Mouse (Mus musculus) embryonic facial prominence, embryonic 11.5 days (tissue): ENCODE results near the gene Mthfr. TPM values are rescaled to one million over a fixed set of nuclear protein-coding genes. Genes with fewer than 3 reads are reported as not detected.
A peak's percentile ranks its signal among the peaks of the same experiment; 100 is the strongest.

ENCODE experiments used
- ATAC-seq: fragments of 200-750 bp; cut with Nextera tagmentation; replicated peaks from 2 replicates; pipeline ENCODE4 v1.8.0; 2017; ENCODE audit warnings: low read depth; ENCODE audit not compliant: insufficient number of reproducible peaks, low FRiP score, low TSS enrichment
- DNase-seq: peaks from one replicate; pipeline ENCODE4 v3.0.0-alpha.2; 2015; ENCODE audit warnings: low spot score
- H3K27ac ChIP-seq: fragments of 300-500 bp; sonication (generic); replicated peaks from 2 replicates; pipeline ENCODE4 v1.5.1; 2014; ENCODE audit warnings: mild to moderate bottlenecking, low read depth, low read length, control low read depth
- H3K27me3 ChIP-seq: fragments of 300-500 bp; sonication (generic); 2 replicates; pipeline ENCODE4 v1.6.1; 2014; ENCODE audit warnings: mild to moderate bottlenecking, low read length, moderate library complexity, mixed read lengths; ENCODE audit not compliant: control insufficient read depth, insufficient read depth
- H3K36me3 ChIP-seq: fragments of 300-500 bp; sonication (generic); replicated peaks from 2 replicates; pipeline ENCODE4 v1.6.1; 2014; ENCODE audit warnings: low read depth, mild to moderate bottlenecking, low read length, moderate library complexity, mixed read lengths; ENCODE audit not compliant: control insufficient read depth, insufficient read depth
- H3K4me1 ChIP-seq: fragments of 300-500 bp; sonication (generic); 2 replicates; pipeline ENCODE4 v1.6.1; 2014; ENCODE audit warnings: low read length, mixed read lengths; ENCODE audit not compliant: control insufficient read depth, insufficient read depth
- H3K4me2 ChIP-seq: fragments of 300-500 bp; sonication (generic); 2 replicates; pipeline ENCODE4 v1.6.1; 2014; ENCODE audit warnings: low read depth, mild to moderate bottlenecking, control low read depth, low read length, moderate library complexity
- H3K4me3 ChIP-seq: fragments of 300-500 bp; sonication (generic); 2 replicates; pipeline ENCODE4 v1.5.1; 2014; ENCODE audit warnings: low read depth, low read length, control low read depth
- H3K9ac ChIP-seq: fragments of 300-500 bp; sonication (generic); replicated peaks from 2 replicates; pipeline ENCODE4 v1.6.1; 2014; ENCODE audit warnings: mild to moderate bottlenecking, control low read depth, low read length
- H3K9me3 ChIP-seq: fragments of 300-500 bp; sonication (generic); replicated peaks from 2 replicates; pipeline ENCODE4 v1.6.1; 2016; ENCODE audit warnings: mild to moderate bottlenecking, low read length, inconsistent platforms, mixed read lengths; ENCODE audit not compliant: control insufficient read depth
- WGBS: fragments of 180-500 bp; shearing (Covaris S2); extraction: QIAGEN DNeasy Blood & Tissue Kit; methylation state at CpG from one replicate; pipeline ENCODE4 v1.1.7; 2014; 5-methylcytosine and 5-hydroxymethylcytosine counted together
- polyA plus RNA-seq: library from polyadenylated mRNA; unstranded; fragments of >200 nt; fragmentation: Nextera tagmentation; extraction: Ambion mirVana; gene quantifications from 2 replicates; pipeline ENCODE4 v1.2.1, GENCODE M21; 2014

The Mthfr gene
- polyA plus RNA-seq, 1 experiment from 2014 or later = 13.5 TPM

DNA sequence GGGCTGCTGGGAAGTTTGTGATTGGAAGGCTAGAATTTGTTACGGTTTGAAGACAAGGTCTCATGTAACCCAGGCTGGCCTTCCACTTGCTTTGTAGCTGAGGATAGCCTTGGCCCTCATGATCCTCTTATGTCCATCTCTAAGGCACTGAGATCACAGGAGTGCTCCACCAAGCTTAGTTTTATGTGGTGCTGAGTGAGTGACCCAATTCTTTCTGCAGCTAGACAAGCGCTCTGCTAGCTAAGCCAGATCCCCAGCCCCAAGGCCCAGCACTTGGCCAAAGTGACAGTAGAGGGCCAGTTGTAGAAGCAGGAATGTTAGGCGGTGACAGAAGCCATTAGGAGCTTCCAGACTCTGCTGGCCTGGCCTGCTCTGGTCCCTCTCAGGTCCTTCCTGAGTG is 65.3 kb downstream of the Mthfr start:
- whole genome bisulfite sequencing = 85% methylated on average over 3 of the region's 3 CpGs
- no peaks in the 10 kb centered on the region for H3K27me3 ChIP-seq
- no peak overlapping the region for H3K4me3 ChIP-seq
- no peak overlapping the region for H3K4me2 ChIP-seq
- no peaks in the 10 kb centered on the region for H3K4me1 ChIP-seq
- H3K9ac ChIP-seq = no peak overlapping the region
- no peaks in the 10 kb centered on the region for H3K36me3 ChIP-seq
- no peaks in the 10 kb centered on the region for H3K9me3 ChIP-seq
- H3K27ac ChIP-seq = no peak overlapping the region
- no peak for ATAC-seq
- DNase-seq = no peak

DNA sequence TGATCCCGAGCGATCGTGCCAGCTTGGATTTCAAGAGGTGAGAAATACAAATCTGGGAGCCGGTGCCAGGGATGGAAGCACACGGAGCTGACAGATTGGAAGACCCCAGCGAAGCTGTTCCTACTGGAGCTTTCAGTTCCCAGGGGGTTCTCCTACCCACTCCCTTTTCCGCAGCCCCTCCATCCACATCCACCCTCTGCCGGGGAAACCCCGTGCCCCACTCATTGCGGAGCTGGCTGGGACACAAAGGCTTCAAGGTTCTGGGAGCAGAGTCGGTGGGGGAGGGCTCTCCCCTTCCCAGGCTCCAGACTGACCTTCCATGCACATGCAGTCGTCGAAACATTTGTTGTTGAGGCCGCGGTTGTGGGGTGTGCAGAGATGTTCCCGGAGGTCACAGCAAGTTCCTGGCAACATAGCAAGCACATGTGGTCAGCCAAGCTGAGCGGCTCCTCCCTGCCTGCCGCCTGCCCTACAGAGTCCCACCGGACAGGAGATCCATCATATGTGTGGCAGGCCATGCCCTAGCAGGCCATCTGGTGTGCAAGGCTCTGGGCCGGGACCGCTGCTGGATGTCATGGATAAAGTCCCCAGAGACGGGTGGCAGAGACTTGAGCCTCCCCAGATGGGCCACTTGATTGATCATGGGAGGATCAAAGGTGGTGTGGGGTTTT is 68.9 kb downstream of the Mthfr start:
- Histone ChIP-seq H3K4me2 (no peak overlapping the region), H3K9me3 (no peaks in the 10 kb centered on the region), H3K4me3 (no peak overlapping the region), H3K4me1 (no peaks in the 10 kb centered on the region), H3K27ac (no peak overlapping the region), H3K36me3 (no peaks in the 10 kb centered on the region), H3K27me3 (no peaks in the 10 kb centered on the region), H3K9ac (no peak overlapping the region)
- DNase-seq (no peak), ATAC-seq (peak; percentile 66)
- WGBS = 66% methylated on average over 22 of the region's 22 CpGs

DNA sequence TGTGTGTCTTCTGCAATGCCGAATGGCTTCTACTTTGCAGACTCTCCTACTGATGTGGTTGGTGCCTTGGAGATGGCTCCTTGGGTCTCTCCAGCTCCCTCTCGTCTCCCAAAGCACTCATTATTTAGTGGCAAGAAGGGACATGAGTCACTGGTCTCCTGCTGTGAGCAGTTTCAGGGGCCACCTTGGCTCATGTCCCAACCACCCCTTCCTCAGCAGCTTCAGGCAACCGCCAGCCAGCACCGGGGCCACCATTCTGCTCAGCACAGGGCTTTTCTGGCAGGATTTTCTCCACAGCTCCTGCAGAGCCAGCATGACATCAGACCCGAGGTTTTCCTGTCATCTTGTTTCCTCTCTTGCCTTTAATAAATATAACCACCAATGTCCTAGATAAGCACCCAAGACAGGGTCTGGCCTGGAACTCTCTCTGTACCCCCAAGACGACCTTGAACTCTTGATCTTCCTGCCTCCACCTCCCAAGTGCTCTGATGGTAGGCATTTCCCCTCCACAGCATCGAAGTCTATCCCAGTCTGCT is 69.8 kb downstream of the Mthfr start:
- ATAC-seq (no peak), DNase-seq (no peak)
- no peaks in the 10 kb centered on the region for H3K27me3 ChIP-seq
- H3K4me2 ChIP-seq = no peak overlapping the region
- no peaks in the 10 kb centered on the region for H3K4me1 ChIP-seq
- H3K9ac ChIP-seq = no peak overlapping the region
- no peak overlapping the region for H3K4me3 ChIP-seq
- H3K27ac ChIP-seq = no peak overlapping the region
- WGBS = 74% methylated on average over 7 of the region's 7 CpGs
- H3K36me3 ChIP-seq = no peaks in the 10 kb centered on the region
- H3K9me3 ChIP-seq = no peaks in the 10 kb centered on the region

Other genes starting within 250 kb of the Mthfr start
- gene Zfp984, start 229.3 kb upstream of the Mthfr start, polyA plus RNA-seq = 10.6 and 11.0 TPM in 2 replicates
- gene Zfp933, start 190.7 kb upstream of the Mthfr start, polyA plus RNA-seq = 5.0 and 6.1 TPM in 2 replicates
- 27.6 and 30.0 TPM in 2 replicates for gene Miip, start 170.3 kb upstream of the Mthfr start, polyA plus RNA-seq
- 14.7 and 15.6 TPM in 2 replicates for gene Fv1, start 170.1 kb upstream of the Mthfr start, polyA plus RNA-seq
- gene Mfn2, start 134.4 kb upstream of the Mthfr start, polyA plus RNA-seq = 23.1 and 28.0 TPM in 2 replicates
- 32.7 and 36.4 TPM in 2 replicates for gene Plod1, start 102.3 kb upstream of the Mthfr start, polyA plus RNA-seq
- gene 2510039O18Rik, start 98.2 kb upstream of the Mthfr start, polyA plus RNA-seq = 14.5 and 15.9 TPM in 2 replicates
- gene Nppb, start 53.3 kb upstream of the Mthfr start, polyA plus RNA-seq = 0.57 and 1.0 TPM in 2 replicates
- 1.9 and 19.5 TPM in 2 replicates for gene Nppa, start 38.4 kb upstream of the Mthfr start, polyA plus RNA-seq
- 8.9 and 9.8 TPM in 2 replicates for gene Clcn6, start 256 bp upstream of the Mthfr start, polyA plus RNA-seq
- 7.0 and 10.3 TPM in 2 replicates for gene Agtrap, start 49.0 kb downstream of the Mthfr start, polyA plus RNA-seq
- gene Mad2l2, start 91.3 kb downstream of the Mthfr start, polyA plus RNA-seq = 75.3 and 83.4 TPM in 2 replicates
- 1.2 and 2.2 TPM in 2 replicates for gene Draxin, start 91.6 kb downstream of the Mthfr start, polyA plus RNA-seq
- 9.8 and 11.3 TPM in 2 replicates for gene Fbxo6, start 113.1 kb downstream of the Mthfr start, polyA plus RNA-seq
- 24.0 and 25.1 TPM in 2 replicates for gene Fbxo44, start 121.4 kb downstream of the Mthfr start, polyA plus RNA-seq
- 1.5 and 1.9 TPM in 2 replicates for gene Fbxo2, start 121.5 kb downstream of the Mthfr start, polyA plus RNA-seq
- 0.86 and 1.1 TPM in 2 replicates for gene Disp3, start 248.9 kb downstream of the Mthfr start, polyA plus RNA-seq